10 mouse cellular contexts compared by ENCODE assay signal in the genomic region with DNA sequence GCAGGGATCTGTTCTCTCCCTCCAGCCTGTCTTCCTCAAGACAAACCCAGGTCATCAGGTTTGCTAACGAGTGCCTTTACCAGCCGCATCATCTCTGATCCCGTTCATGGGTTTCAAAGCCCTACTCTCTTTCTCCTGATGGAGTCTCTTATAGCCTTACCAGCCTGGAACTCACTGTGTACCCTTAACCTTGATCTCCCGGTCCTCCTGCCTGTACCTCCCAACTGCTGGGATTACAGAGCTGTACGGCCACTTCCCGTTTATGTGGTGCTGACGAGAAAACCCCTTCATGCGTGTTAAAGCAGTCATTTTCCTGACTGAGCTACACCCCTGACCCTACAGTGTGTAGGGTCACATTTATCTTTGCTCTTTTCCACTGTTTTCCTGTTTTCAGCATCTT. TPM values are rescaled to one million over a fixed set of nuclear protein-coding genes. Genes with fewer than 3 reads are reported as not detected.
DNase-seq lines count a peak whose midpoint lies in the region; ATAC-seq and TF ChIP-seq lines count a peak whose summit lies in the region.
"Had no signal": no experiment of that assay in that cellular context is flagged by ENCODE, and none has a peak within 500 bp of the region (broad histone marks: within the 10 kb centered on the region; RNA-seq: fewer than 3 reads in every experiment).

No protein-coding gene starts in this region.

- no peak for ATAC-seq in heart, embryonic 11.5 days (replicated peaks; ENCODE audit: insufficient number of reproducible peaks, low FRiP score, low TSS enrichment)
- no peak for ATAC-seq in liver, embryonic 15.5 days (ENCODE audit: insufficient read depth)
- ATAC-seq in stomach, embryonic 16.5 days (ENCODE audit: insufficient read depth, low FRiP score), result 0 out of 2 replicates have a peak, but pooled peaks have one; percentile 25

- H3K4me3 ChIP-seq in heart, embryonic 11.5 days (ENCODE audit: low read depth, low read length), result no peak overlapping the region
- peak overlapping the region; percentile 6; the same call in 1 of the 2 replicates for H3K4me3 ChIP-seq in spleen, adult 2 months (ENCODE audit: extremely low read depth, insufficient read depth, insufficient read length)
- no peak overlapping the region for H3K4me3 ChIP-seq in liver, embryonic 15.5 days (replicated peaks)
- H3K4me3 ChIP-seq in stomach, embryonic 16.5 days (replicated peaks; ENCODE audit: low read length), result no peak overlapping the region
- H3K4me3 ChIP-seq: limb, embryonic 13.5 days had no signal

- no peak for DNase-seq in heart, postnatal 4 days
- peak in 1 of 2 experiments; percentile 30 for DNase-seq in spleen, adult 2 months (ENCODE audit: low read depth in 1 of 2, low spot score in 2 of 2)
- no peak for DNase-seq in spleen, postnatal 10 days (ENCODE audit: low spot score in 2 of 2)
- DNase-seq in yolk sac, embryonic 10.5 days (ENCODE audit: low spot score), result no peak
- DNase-seq in cerebellum, adult 11 months, result no peak
- DNase-seq: cerebellum, postnatal 14 days had no signal

- WGBS in heart, embryonic 11.5 days (ENCODE audit: insufficient replicate concordance), result 43% methylated on average over 8 of the region's 8 CpGs
- 43% methylated on average over 8 of the region's 8 CpGs for WGBS in spleen, adult 2 months
- 65% methylated on average over 8 of the region's 8 CpGs for WGBS in liver, embryonic 15.5 days (ENCODE audit: insufficient replicate concordance)
- 40% methylated on average over 8 of the region's 8 CpGs for WGBS in stomach, embryonic 16.5 days

- no peaks in the 10 kb centered on the region for H3K27me3 ChIP-seq in heart, embryonic 11.5 days (ENCODE audit: control insufficient read depth, insufficient read depth, low read length)
- H3K27me3 ChIP-seq in spleen, adult 2 months (ENCODE audit: control insufficient read depth, insufficient read depth, low read length), result no peaks in the 10 kb centered on the region
- no peaks in the 10 kb centered on the region for H3K27me3 ChIP-seq in liver, embryonic 15.5 days
- H3K27me3 ChIP-seq in stomach, embryonic 16.5 days (ENCODE audit: control insufficient read depth, insufficient read depth, low read length), result no peaks in the 10 kb centered on the region
- H3K27me3 ChIP-seq: limb, embryonic 13.5 days had no signal

- no peak for TF ChIP-seq POLR2A in spleen, adult 2 months (IDR thresholded peaks at IDR 0.05; ENCODE audit: low read depth, low read length)

- no peaks in the 10 kb centered on the region for H3K9me3 ChIP-seq in heart, embryonic 11.5 days (replicated peaks; ENCODE audit: control insufficient read depth, low read length)
- no peaks in the 10 kb centered on the region for H3K9me3 ChIP-seq in liver, embryonic 15.5 days (replicated peaks)
- H3K9me3 ChIP-seq in stomach, embryonic 16.5 days (replicated peaks; ENCODE audit: control insufficient read depth, low read length), result no peaks in the 10 kb centered on the region
- H3K9me3 ChIP-seq: limb, embryonic 13.5 days had no signal

- no peak overlapping the region for H3K27ac ChIP-seq in heart, embryonic 11.5 days (ENCODE audit: low read depth, low read length)
- peak overlapping the region; percentile 89 for H3K27ac ChIP-seq in spleen, adult 2 months (ENCODE audit: insufficient read depth, low read length)
- peak overlapping the region; percentile 51 for H3K27ac ChIP-seq in liver, embryonic 15.5 days (replicated peaks)
- H3K27ac ChIP-seq in stomach, embryonic 16.5 days (ENCODE audit: low read length), result peak overlapping the region; percentile 60
- H3K27ac ChIP-seq: limb, embryonic 13.5 days had no signal

- no peaks in the 10 kb centered on the region for H3K36me3 ChIP-seq in heart, embryonic 11.5 days (ENCODE audit: control insufficient read depth, insufficient read depth, low read length)
- H3K36me3 ChIP-seq in spleen, adult 2 months (ENCODE audit: control insufficient read depth, insufficient read depth, low read length), result no peaks in the 10 kb centered on the region; the same call in 1 of the 2 replicates
- H3K36me3 ChIP-seq in liver, embryonic 15.5 days (replicated peaks), result peaks cover 57% of the 10 kb centered on the region
- no peaks in the 10 kb centered on the region for H3K36me3 ChIP-seq in stomach, embryonic 16.5 days (ENCODE audit: control insufficient read depth, insufficient read depth, low read length)
- H3K36me3 ChIP-seq: limb, embryonic 13.5 days had no signal

- TF ChIP-seq CTCF in spleen, adult 2 months (IDR thresholded peaks at IDR 0.05; ENCODE audit: extremely low read depth, insufficient read depth, insufficient read length, insufficient replicate concordance), result no peak

- H3K9ac ChIP-seq in heart, embryonic 11.5 days (ENCODE audit: low read depth, low read length), result 0 out of 2 replicates have a peak overlapping the region, but pooled peaks have one; percentile 34
- H3K9ac ChIP-seq in liver, embryonic 15.5 days, result no peak overlapping the region
- H3K9ac ChIP-seq in stomach, embryonic 16.5 days (ENCODE audit: low read length), result no peak overlapping the region
- H3K9ac ChIP-seq: limb, embryonic 13.5 days had no signal

- peaks cover 8% of the 10 kb centered on the region for H3K4me1 ChIP-seq in heart, embryonic 11.5 days (ENCODE audit: control insufficient read depth, insufficient read depth, low read length)
- peaks cover 18% of the 10 kb centered on the region; the same call in 1 of the 2 replicates for H3K4me1 ChIP-seq in spleen, adult 2 months (ENCODE audit: control insufficient read depth, insufficient read depth, insufficient read length)
- peaks cover 35% of the 10 kb centered on the region for H3K4me1 ChIP-seq in liver, embryonic 15.5 days (replicated peaks)
- H3K4me1 ChIP-seq in stomach, embryonic 16.5 days (ENCODE audit: control insufficient read depth, insufficient read depth, low read length), result peaks cover 19% of the 10 kb centered on the region; the same call in 1 of the 2 replicates

- no peak overlapping the region; the same call in 1 of the 2 replicates for H3K4me2 ChIP-seq in heart, embryonic 11.5 days
- no peak overlapping the region for H3K4me2 ChIP-seq in liver, embryonic 15.5 days
- H3K4me2 ChIP-seq in stomach, embryonic 16.5 days (ENCODE audit: low read depth, low read length), result no peak overlapping the region
- H3K4me2 ChIP-seq: limb, embryonic 13.5 days had no signal

RNA-seq across cellular contexts. Expression of gene Taok3, which starts 39.4 kb away (rescaled TPM):
- 12.9 and 13.8 TPM in 2 replicates for polyA plus RNA-seq in heart, embryonic 11.5 days (2014; fragmentation: Nextera tagmentation; extraction: Ambion mirVana)
- 10 to 100 TPM in 1 of 2 experiments, 1 to 10 TPM in 1; 8.6 to 10.5 TPM for total RNA-seq in heart, postnatal 4 days (2021)
- polyA plus RNA-seq in spleen, adult 2 months (2012; rRNA removed), result 18.4 and 26.6 TPM in 2 replicates
- polyA plus RNA-seq in liver, embryonic 15.5 days (2015; fragmentation: Nextera tagmentation; extraction: Ambion mirVana), result 42.5 and 42.7 TPM in 2 replicates
- 33.1 TPM in 2 replicates for polyA plus RNA-seq in stomach, embryonic 16.5 days (2015; fragmentation: Nextera tagmentation; extraction: Ambion mirVana)

RNA-seq across cellular contexts. Expression of gene Suds3, which starts 43.4 kb away (rescaled TPM):
- polyA plus RNA-seq in heart, embryonic 11.5 days (2014; fragmentation: Nextera tagmentation; extraction: Ambion mirVana), result 36.8 and 37.1 TPM in 2 replicates
- total RNA-seq in heart, postnatal 4 days (2021), result 10 to 100 TPM; 68.6 to 80.3 TPM
- polyA plus RNA-seq in spleen, adult 2 months (2012; rRNA removed), result 45.1 and 60.7 TPM in 2 replicates
- 30.7 and 31.7 TPM in 2 replicates for polyA plus RNA-seq in liver, embryonic 15.5 days (2015; fragmentation: Nextera tagmentation; extraction: Ambion mirVana)
- 42.7 and 46.2 TPM in 2 replicates for polyA plus RNA-seq in stomach, embryonic 16.5 days (2015; fragmentation: Nextera tagmentation; extraction: Ambion mirVana)
